Mouse (Mus musculus): Measurements from ENCODE around the gene Mrps15. TPM values are rescaled to one million over a fixed set of nuclear protein-coding genes. Genes with fewer than 3 reads are reported as not detected.

Gene Mrps15
- total RNA-seq, 2 experiments from 2014 or later: 68.3 to 147 TPM

Other genes starting within 250 kb of the Mrps15 start
- gene Csf3r, start 22.4 kb upstream of the Mrps15 start, total RNA-seq (2015): 214 and 215 TPM in 2 replicates
- 103 and 121 TPM in 2 replicates for gene Csf3r, start 22.4 kb upstream of the Mrps15 start, total RNA-seq (2017)
- 0.75 and 0.83 TPM in 2 replicates for gene Oscp1, start 11.6 kb downstream of the Mrps15 start, total RNA-seq (2015)
- gene Oscp1, start 11.6 kb downstream of the Mrps15 start, total RNA-seq (2017): 4.0 and 5.7 TPM in 2 replicates
- gene Lsm10, start 49.7 kb downstream of the Mrps15 start, total RNA-seq (2015): 47.3 and 54.9 TPM in 2 replicates
- 19.3 and 21.7 TPM in 2 replicates for gene Lsm10, start 49.7 kb downstream of the Mrps15 start, total RNA-seq (2017)
- 20.8 and 21.4 TPM in 2 replicates for gene Stk40, start 57.0 kb downstream of the Mrps15 start, total RNA-seq (2015)
- 22.5 and 32.8 TPM in 2 replicates for gene Stk40, start 57.0 kb downstream of the Mrps15 start, total RNA-seq (2017)
- gene Eva1b, start 100.8 kb downstream of the Mrps15 start, total RNA-seq (2015): 0.82 and 1.1 TPM in 2 replicates
- 0.24 and 1.3 TPM in 2 replicates for gene Eva1b, start 100.8 kb downstream of the Mrps15 start, total RNA-seq (2017)
- not detected in 2 replicates for gene Sh3d21, start 116.6 kb downstream of the Mrps15 start, total RNA-seq (2015)
- gene Sh3d21, start 116.6 kb downstream of the Mrps15 start, total RNA-seq (2017): 0.12 TPM in 1 of 2 replicates, not detected in the other
- gene Thrap3, start 155.8 kb downstream of the Mrps15 start, total RNA-seq (2015): 115 and 119 TPM in 2 replicates
- 248 and 291 TPM in 2 replicates for gene Thrap3, start 155.8 kb downstream of the Mrps15 start, total RNA-seq (2017)
- gene Map7d1, start 209.4 kb downstream of the Mrps15 start, total RNA-seq (2015): 43.9 and 45.9 TPM in 2 replicates
- gene Map7d1, start 209.4 kb downstream of the Mrps15 start, total RNA-seq (2017): 60.7 and 71.3 TPM in 2 replicates
- gene Trappc3, start 215.4 kb downstream of the Mrps15 start, total RNA-seq (2015): 30.1 and 40.9 TPM in 2 replicates
- 56.3 and 58.6 TPM in 2 replicates for gene Trappc3, start 215.4 kb downstream of the Mrps15 start, total RNA-seq (2017)
- gene Col8a2, start 239.9 kb downstream of the Mrps15 start, total RNA-seq (2015): not detected in 2 replicates
- not detected in 2 replicates for gene Col8a2, start 239.9 kb downstream of the Mrps15 start, total RNA-seq (2017)